Mouse (Mus musculus) hindbrain, embryonic 14.5 days (tissue): ENCODE data around the gene Ric8a. TPM values are rescaled to one million over a fixed set of nuclear protein-coding genes. Genes with fewer than 3 reads are reported as not detected.

Source experiments
- ATAC-seq: fragments of 200-750 bp; cut with Nextera tagmentation; 2 replicates; pipeline ENCODE4 v1.8.0; 2017; ENCODE audit warnings: moderate number of reproducible peaks, mild to moderate bottlenecking, moderate TSS enrichment, moderate library complexity; ENCODE audit not compliant: low FRiP score
- DNase-seq: peaks from one replicate; pipeline ENCODE4 v3.0.0-alpha.2; 2015; ENCODE audit warnings: low spot score
- H3K27ac ChIP-seq: fragments of 300-500 bp; sonication (generic); 2 replicates; pipeline ENCODE4 v1.5.1; 2014; ENCODE audit warnings: mild to moderate bottlenecking, moderate library complexity
- H3K27me3 ChIP-seq: fragments of 300-500 bp; sonication (generic); 2 replicates; pipeline ENCODE4 v1.6.1; 2014; ENCODE audit warnings: mild to moderate bottlenecking, low read length, mixed read lengths; ENCODE audit not compliant: control insufficient read depth, insufficient read depth
- H3K36me3 ChIP-seq: fragments of 300-500 bp; sonication (generic); replicated peaks from 2 replicates; pipeline ENCODE4 v1.6.1; 2014; ENCODE audit not compliant: control insufficient read depth, insufficient read depth
- H3K4me1 ChIP-seq: fragments of 300-500 bp; sonication (generic); replicated peaks from 2 replicates; pipeline ENCODE4 v1.6.1; 2014; ENCODE audit warnings: antibody characterized with exemption, low read length, mixed read lengths; ENCODE audit not compliant: control insufficient read depth, insufficient read depth
- H3K4me2 ChIP-seq: fragments of 300-500 bp; sonication (generic); replicated peaks from 2 replicates; pipeline ENCODE4 v1.6.1; 2014; ENCODE audit warnings: mild to moderate bottlenecking, moderate library complexity
- H3K4me3 ChIP-seq: fragments of 300-500 bp; sonication (generic); replicated peaks from 2 replicates; pipeline ENCODE4 v1.5.1; 2014; ENCODE audit warnings: mild to moderate bottlenecking, low read length
- H3K9ac ChIP-seq: fragments of 300-500 bp; sonication (generic); 2 replicates; pipeline ENCODE4 v1.6.1; 2014
- H3K9me3 ChIP-seq: fragments of 300-500 bp; sonication (generic); 2 replicates; pipeline ENCODE4 v1.6.1; 2016; ENCODE audit warnings: low read length; ENCODE audit not compliant: control insufficient read depth
- whole genome bisulfite sequencing: fragments of 180-500 bp; shearing (Covaris S2); extraction: QIAGEN DNeasy Blood & Tissue Kit; methylation state at CpG from one replicate; pipeline ENCODE4 v1.1.7; 2014; 5-methylcytosine and 5-hydroxymethylcytosine counted together
- polyA plus RNA-seq: library from polyadenylated mRNA; unstranded; fragments of >200 nt; fragmentation: Nextera tagmentation; extraction: Ambion mirVana; gene quantifications from 2 replicates; pipeline ENCODE4 v1.2.1, GENCODE M21; 2014

Ric8a gene
- polyA plus RNA-seq = 92.8 and 96.6 TPM in 2 replicates

DNA sequence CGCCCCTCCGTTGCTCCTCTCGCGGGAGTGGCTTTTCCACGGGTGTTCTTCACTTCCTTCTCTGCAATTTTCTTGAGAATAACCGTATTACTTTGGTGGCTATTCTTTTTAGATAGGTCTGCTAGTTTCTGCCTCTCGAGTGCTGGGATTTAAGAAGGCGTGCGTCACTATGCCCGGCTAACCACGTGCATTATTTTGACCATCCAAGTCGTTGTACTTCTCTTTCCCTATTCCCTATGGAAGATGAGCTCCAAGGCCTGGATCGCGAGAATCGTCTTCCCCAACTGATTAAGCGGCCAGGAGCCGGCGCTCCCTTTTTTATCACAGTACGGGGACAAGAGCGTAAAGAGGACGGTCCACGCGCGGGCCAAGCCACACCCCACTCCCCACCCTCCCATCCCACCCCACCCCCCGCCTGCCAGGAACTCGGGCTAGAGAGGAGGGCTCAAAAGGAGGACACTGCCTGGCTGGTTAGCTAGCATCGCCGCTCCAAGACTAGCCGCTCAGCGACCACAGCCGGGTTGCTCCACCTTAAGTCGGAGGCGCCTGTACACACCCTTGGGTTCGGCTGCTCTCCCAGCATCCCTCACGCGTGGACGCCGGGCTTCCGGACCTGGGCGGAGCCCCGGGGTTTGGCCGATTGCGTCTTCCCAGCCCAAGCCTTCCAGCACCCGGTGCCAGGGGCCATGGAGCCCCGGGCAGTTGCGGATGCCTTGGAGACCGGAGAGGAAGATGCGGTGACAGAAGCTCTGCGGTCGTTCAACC, at the start of gene Ric8a:
Ric8a (plus strand) TSS at position 173 of the 765 bp plus-strand sequence.
- Histone ChIP-seq H3K27me3 (no peaks in the 10 kb centered on the region), H3K4me3 (peak within 1 kb of the TSS; percentile 83), H3K4me2 (peak within 1 kb of the TSS; percentile 83), H3K36me3 (peaks cover 64% of the 10 kb centered on the region), H3K27ac (peak within 1 kb of the TSS; percentile 89), H3K9ac (peak within 1 kb of the TSS; percentile 97), H3K4me1 (peaks cover 27% of the 10 kb centered on the region), H3K9me3 (no peaks in the 10 kb centered on the region)
- ATAC-seq (peak; percentile 78), DNase-seq (peak; percentile 70)
- WGBS = 0% methylated on average over 49 of the region's 50 CpGs

GRCm38 (mm10) chr7:140810496-140810895, 46.3 kb upstream of the Ric8a start:
- DNase-seq (no peak), ATAC-seq (no peak)
- H3K27me3 ChIP-seq = no peaks in the 10 kb centered on the region
- no peaks in the 10 kb centered on the region for H3K4me1 ChIP-seq
- H3K36me3 ChIP-seq = peaks cover 41% of the 10 kb centered on the region
- 94% methylated on average over 6 of the region's 6 CpGs for WGBS
- no peak overlapping the region for H3K4me2 ChIP-seq
- no peak overlapping the region for H3K9ac ChIP-seq
- H3K4me3 ChIP-seq = no peak overlapping the region
- H3K9me3 ChIP-seq = no peaks in the 10 kb centered on the region
- H3K27ac ChIP-seq = no peak overlapping the region

GRCm38 (mm10) chr7:140811714-140812113, 45.0 kb upstream of the Ric8a start:
- Histone ChIP-seq H3K27me3 (no peaks in the 10 kb centered on the region), H3K4me2 (no peak overlapping the region), H3K36me3 (peaks cover 41% of the 10 kb centered on the region), H3K9ac (no peak overlapping the region), H3K4me3 (no peak overlapping the region), H3K4me1 (no peaks in the 10 kb centered on the region), H3K27ac (0 out of 2 replicates have a peak overlapping the region, but pooled peaks have one; percentile 22), H3K9me3 (no peaks in the 10 kb centered on the region)
- ATAC-seq (no peak), DNase-seq (no peak)
- 79% methylated on average over 13 of the region's 13 CpGs for WGBS

DNA sequence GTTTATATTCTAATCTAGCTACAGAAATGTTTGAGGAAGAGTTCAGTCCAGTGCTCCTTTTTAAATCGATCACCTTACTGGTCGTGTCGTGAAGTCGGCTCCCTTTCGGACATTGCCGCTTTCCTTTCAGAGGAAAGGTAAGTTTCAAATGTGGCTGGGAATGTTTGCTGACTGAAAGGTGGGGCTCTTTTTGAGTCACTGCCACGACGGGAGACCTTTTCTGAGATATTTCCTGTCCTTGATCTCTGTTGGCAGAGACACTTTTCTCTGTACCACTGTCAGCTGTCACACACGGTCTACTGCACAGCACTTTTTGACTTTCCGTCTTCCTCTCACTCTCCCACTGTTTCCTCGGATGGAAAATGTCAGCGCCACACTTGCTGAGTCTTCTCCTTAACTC, 43.9 kb upstream of the Ric8a start:
- Histone ChIP-seq H3K9ac (no peak overlapping the region), H3K4me3 (no peak overlapping the region), H3K4me2 (no peak overlapping the region), H3K36me3 (peaks cover 42% of the 10 kb centered on the region), H3K9me3 (no peaks in the 10 kb centered on the region), H3K27ac (no peak overlapping the region), H3K27me3 (no peaks in the 10 kb centered on the region), H3K4me1 (0 out of 2 replicates have a peak, but pooled peaks cover 3% of the 10 kb centered on the region)
- no peak for ATAC-seq
- WGBS = 94% methylated on average over 12 of the region's 12 CpGs
- DNase-seq = no peak

GRCm38 (mm10) chr7:140820173-140820572, 36.6 kb upstream of the Ric8a start:
- no peak overlapping the region for H3K9ac ChIP-seq
- peaks cover 17% of the 10 kb centered on the region; the same call in 1 of the 2 replicates for H3K4me1 ChIP-seq
- no peak for DNase-seq
- no peak overlapping the region for H3K27ac ChIP-seq
- no peaks in the 10 kb centered on the region for H3K9me3 ChIP-seq
- no peak for ATAC-seq
- H3K36me3 ChIP-seq = peaks cover 7% of the 10 kb centered on the region; the same call in 1 of the 2 replicates
- H3K4me2 ChIP-seq = peak overlapping the region; percentile 63
- no peaks in the 10 kb centered on the region for H3K27me3 ChIP-seq
- 55% methylated on average over 4 of the region's 4 CpGs for whole genome bisulfite sequencing
- no peak overlapping the region; the same call in 1 of the 2 replicates for H3K4me3 ChIP-seq

DNA sequence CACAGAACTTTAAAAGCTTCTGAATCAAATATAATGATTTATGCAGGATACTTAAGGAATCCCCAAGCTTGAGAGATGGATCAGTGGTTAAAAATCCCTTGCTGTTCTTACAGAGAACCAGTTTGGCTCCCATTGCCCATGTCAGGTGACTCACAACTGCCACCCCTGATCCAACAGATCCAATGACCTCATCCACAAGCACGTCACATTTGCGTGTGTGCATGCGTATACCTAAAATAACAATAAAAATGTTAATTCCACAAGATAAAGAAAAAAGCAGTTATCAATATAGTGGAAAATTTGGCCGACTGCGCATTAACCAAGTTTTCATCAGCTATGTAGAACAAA, 35.5 kb upstream of the Ric8a start:
- Histone ChIP-seq H3K9me3 (no peaks in the 10 kb centered on the region), H3K4me2 (peak overlapping the region; percentile 63), H3K9ac (peak overlapping the region; percentile 87), H3K27me3 (no peaks in the 10 kb centered on the region), H3K4me3 (peak overlapping the region; percentile 75), H3K4me1 (peaks cover 17% of the 10 kb centered on the region; the same call in 1 of the 2 replicates), H3K27ac (peak overlapping the region; percentile 95), H3K36me3 (peaks cover 7% of the 10 kb centered on the region; the same call in 1 of the 2 replicates)
- WGBS = 45% methylated on average over 5 of the region's 5 CpGs
- no peak for DNase-seq
- peak; percentile 60 for ATAC-seq

GRCm38 (mm10) chr7:140821653-140822329, 35.0 kb upstream of the Ric8a start, which contains the start of gene Zfp941:
Gene Zfp941, minus strand, starts transcription at chr7:140822178.
- 2% methylated on average over 21 of the region's 21 CpGs for WGBS
- peak within 1 kb of the TSS; percentile 95 for H3K27ac ChIP-seq
- peak within 1 kb of the TSS; percentile 75 for H3K4me3 ChIP-seq
- H3K36me3 ChIP-seq = peaks cover 7% of the 10 kb centered on the region; the same call in 1 of the 2 replicates
- no peaks in the 10 kb centered on the region for H3K9me3 ChIP-seq
- ATAC-seq (peak; percentile 93), DNase-seq (peak; percentile 84)
- H3K4me1 ChIP-seq = peaks cover 17% of the 10 kb centered on the region; the same call in 1 of the 2 replicates
- H3K9ac ChIP-seq = peak within 1 kb of the TSS; percentile 87
- no peaks in the 10 kb centered on the region for H3K27me3 ChIP-seq
- peak within 1 kb of the TSS; percentile 63 for H3K4me2 ChIP-seq

- no peaks in the 10 kb centered on the region for H3K27me3 ChIP-seq
- H3K27ac ChIP-seq = no peak overlapping the region
- no peak overlapping the region for H3K4me3 ChIP-seq
- DNase-seq (no peak), ATAC-seq (no peak)
- 94% methylated on average over 4 of the region's 4 CpGs for WGBS
- no peak overlapping the region for H3K9ac ChIP-seq
- H3K36me3 ChIP-seq = peaks cover 7% of the 10 kb centered on the region; the same call in 1 of the 2 replicates
- H3K4me2 ChIP-seq = no peak overlapping the region
- H3K4me1 ChIP-seq = peaks cover 14% of the 10 kb centered on the region; the same call in 1 of the 2 replicates
- no peaks in the 10 kb centered on the region for H3K9me3 ChIP-seq
Measured at GRCm38 (mm10) chr7:140822731-140823130, 34.0 kb upstream of the Ric8a start.
